Mouse (Mus musculus): ENCODE measurements at regions not wholly inside any gene's neighbourhood (a gene's known extent, or its start where the extent isn't known, plus 50 kb on each side); places are given as distances from the start of the nearest gene placed in this dataset.

DNA sequence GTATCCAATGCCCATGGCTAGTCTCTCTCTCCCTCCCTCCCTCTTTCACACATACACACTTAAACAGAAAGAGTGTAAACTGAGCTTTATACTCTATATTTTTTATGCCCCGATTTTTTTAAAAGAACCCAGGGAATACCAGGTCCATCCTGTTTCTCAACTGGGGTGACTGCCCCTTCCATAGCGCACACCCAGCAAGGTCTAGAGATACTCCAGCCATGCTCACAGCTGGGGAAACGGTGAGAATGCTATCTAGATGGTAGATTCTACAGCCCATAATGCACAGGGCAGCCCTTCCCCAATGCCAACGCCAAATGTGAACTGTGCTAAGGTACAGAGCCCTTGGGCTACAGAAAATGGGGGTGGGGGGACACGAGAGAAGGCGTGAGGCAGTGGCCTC is 51.2 kb upstream of the Tln2 start:
- DNase-seq, result no peak

- DNase-seq, result no peak
Measured at GRCm38 (mm10) chr9:67611676-67612075, 52.2 kb upstream of the Tln2 start.

DNA sequence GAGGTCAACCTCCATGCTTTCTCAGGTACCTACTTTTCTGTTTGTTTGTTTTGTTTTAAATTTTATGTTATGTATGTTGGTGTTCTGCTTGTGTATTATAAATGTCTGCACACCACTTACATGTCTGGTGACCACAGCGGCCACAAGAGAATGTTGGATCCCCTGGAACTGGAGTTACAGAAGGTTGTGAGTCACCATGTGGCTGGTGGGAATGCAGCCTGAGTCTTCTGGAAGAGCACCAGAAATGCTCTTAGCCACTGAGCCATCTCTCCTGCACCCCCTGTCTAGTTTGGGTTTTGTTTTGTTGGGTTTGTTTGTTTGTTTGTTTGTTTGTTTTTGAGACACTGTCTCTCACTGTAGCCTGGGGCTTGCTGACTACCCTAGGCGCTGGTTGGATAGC is 52.6 kb upstream of the Tln2 start:
- no peak for DNase-seq

DNA sequence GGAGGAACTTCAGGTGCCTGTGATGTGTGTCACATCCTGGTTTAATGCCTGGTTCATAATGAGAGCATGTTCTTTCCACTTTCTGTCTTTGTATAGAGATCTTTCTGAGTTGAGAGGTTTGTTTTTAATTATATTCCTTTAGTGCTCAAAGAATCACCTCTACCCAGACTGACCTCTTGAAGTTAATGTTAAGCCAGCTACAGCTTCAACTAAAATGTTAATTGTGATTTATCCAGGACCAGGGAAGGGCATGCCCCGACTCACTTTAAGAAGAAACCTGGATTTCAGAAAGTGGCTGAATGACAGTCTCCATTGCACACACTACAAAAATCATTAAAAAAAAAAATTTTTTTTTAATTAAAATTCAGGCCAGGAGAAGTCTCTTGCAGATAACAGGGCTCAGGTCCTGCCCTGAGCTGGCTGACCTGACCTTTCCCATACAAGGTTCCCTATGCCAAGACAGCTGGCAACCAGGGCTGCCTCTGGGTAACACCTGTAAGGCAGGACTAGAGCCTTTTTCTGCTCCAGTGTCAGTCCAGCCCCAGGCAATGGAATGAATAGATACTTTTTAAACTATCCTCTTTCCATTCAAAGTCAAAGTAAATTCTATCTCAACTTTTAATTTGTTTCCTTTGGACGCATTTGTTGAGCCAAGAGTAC is 54.7 kb upstream of the Tln2 start:
- no peak for DNase-seq

DNA sequence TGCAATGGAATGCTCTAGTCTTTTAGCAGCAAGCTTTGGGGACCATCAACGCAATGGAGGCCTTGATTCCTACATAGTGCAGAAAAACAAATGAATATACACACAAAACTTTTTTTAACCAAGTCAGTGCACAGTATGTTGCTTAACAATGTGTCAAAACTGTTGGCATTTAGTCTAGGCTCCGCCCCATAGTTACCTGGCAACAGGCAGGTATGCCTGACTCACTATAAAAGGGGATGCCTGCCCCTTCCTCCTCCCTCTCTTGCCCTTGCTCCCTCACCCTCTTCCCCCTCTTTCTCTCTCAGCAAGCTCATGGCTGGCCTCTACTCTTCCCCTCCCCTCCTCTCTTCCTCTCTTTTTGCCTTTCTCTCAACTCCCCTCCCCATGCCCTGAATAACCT is 56.7 kb upstream of the Tln2 start:
- DNase-seq, result no peak

- no peak for DNase-seq
Measured at GRCm38 (mm10) chr9:67617341-67618217, 58.1 kb upstream of the Tln2 start.

DNA sequence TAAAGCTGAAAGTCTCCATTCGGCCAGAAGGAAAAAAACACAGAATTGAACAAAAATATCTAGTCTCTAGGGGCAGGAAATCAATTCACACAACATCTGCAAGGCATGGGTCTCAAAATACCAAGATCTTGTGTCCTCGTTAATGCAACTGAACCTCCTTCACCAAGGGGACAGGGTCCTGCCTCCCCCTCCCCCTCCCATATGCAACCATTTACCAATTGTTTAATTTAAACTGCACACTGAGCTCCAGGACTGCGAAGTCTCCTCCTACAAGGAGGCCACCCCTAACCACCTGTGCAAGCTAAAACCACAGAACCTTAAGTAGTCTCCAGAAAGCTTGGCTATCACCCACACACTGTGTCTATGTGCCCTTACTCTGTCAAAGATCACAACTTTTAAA is 61.4 kb upstream of the Tln2 start:
- no peak for DNase-seq

GRCm38 (mm10) chr9:67627196-67627595 is 67.7 kb upstream of the Tln2 start:
- DNase-seq, result no peak

- DNase-seq, result no peak
Measured at GRCm38 (mm10) chr9:67629624-67630023, 70.1 kb upstream of the Tln2 start.

GRCm38 (mm10) chr9:67630173-67630572 is 70.7 kb upstream of the Tln2 start:
- no peak for DNase-seq

DNA sequence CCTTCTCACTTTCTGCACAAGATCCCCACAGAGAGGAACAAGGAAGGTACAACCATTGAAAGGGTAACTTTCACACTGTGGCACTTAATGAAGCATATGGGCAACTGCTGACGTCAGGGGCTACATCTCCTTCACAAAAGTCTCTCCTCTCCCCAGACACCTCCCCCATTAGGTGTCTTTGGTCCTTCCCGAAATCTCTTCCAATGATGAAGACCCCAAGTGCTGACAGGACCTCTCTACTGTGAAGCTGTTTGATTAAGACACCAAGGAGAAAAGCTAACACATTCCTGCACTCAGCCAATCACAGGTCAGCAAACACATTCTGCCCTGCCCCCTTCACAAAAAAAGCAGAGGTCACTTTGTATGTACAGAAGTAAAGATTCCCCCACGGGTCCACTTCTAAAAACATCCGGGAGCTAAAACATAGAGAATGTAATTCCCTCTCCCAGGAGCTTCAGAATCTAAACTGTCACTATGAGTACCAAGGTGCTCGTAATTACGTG is 72.3 kb upstream of the Tln2 start:
- DNase-seq, result no peak

- DNase-seq, result no peak
Measured at GRCm38 (mm10) chr9:67632521-67633025, 73.1 kb upstream of the Tln2 start.

GRCm38 (mm10) chr9:67633026-67633741 is 73.7 kb upstream of the Tln2 start:
- no peak for DNase-seq

DNA sequence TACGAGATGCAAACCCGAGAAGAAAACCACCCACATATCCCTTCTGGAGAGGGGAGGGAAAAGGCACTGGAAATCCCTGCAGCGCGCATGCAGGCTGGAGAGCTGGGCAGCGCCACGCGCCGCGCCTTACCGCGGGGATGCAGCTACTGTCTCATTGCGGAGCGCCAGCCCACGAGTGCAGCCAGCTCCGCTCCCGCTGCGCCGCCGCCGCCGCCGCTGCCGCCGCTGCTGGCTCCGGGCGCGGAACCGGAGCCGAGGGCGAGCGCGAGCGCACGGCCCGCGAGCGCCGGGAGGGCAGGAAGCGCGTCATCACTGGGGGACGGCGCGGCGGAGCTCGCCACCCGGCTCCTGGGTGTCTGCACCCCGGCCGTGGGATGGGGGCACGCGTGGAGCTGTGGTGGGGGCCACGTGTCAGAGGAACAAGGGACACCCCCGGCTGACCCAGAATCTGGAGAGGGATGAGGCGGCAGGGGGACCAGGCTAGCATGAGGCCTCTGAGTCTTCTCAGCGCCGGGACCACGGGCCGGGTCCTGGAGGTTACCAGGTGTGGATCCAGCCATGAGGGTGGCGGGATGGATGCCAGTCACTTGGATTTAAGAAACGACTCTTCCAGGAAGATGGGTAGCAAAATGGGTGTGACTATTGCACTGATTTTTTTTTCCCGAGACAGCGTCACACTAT is 74.4 kb upstream of the Tln2 start:
- DNase-seq, result peak; percentile 52

DNA sequence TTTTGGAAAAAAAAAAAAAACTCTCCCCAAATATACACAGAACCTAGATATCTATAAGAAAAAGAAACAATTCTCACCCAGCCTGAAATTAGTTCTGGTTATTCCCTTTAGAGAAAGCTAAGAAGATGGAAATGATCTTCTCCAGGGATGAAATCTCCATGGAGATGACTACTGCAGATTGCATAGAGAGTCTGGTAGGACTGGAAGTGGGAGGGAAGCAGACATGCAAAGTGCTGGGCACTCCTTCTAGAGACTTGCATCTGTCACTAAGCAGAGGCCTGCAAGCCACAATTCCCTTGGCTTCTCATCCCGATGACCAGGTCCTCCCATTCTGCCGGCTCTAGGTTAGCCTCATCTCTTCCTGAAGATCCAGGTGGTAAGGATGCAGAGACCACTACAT is 87.3 kb upstream of the Tln2 start:
- no peak for DNase-seq

- no peak for DNase-seq
Measured at GRCm38 (mm10) chr9:67664773-67665172, 94.5 kb upstream of the C2cd4b start.

DNA sequence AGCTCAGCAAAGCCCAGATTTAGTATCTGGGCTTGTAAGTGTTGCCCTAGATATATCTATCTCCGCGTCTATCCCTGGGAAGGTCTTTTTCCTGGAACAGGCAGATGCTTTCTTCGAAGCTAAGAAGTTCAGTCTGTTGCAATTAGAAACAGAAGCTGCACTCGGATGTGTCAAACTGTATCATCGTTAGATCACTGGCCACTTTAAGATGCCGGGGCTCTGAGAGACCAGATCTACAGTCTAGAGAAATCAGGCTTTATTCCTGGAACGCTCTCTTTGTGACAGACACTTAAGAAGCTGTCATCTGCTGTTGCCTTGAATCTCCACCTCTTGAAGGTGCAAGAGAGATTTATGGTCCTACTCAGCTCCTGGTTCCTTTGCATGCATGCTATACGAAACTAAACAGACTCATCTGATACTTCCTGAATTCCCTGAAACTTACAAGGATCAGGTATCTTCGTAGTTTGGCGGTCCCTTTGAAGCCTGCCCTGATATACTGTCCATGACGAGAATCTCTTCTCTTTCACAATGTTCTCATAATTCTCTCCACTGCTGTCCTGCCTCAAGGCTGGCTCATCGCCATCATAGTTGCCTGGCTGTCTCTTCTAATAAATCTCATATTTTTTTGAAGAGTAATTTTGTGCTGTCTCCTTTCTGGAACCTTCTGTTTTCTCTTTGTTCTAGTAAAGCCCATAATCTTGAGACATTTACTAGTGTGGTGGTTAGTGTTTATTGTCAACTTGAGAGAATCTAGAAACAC is 88.8 kb upstream of the C2cd4b start:
- no peak for DNase-seq

DNA sequence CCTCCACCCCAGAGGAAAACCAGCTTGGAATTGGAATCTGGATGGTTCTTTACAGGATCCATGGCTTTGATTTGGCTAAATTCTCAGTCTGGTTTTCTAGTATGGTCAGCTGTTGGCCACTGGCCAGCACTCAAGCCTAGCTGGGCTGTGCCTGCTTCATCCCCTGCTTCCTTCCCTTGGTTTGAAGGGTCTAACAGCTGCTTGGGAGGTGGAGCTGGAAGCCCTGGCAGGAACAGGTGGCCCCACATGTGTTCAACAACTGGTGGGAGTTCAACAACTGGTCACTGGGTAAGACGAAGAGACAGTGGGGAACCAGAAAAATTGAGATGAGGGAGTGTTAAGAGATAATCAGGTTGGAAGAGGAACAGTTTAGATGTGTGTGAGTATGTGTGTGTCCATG is 82.3 kb upstream of the C2cd4b start:
- DNase-seq, result no peak

GRCm38 (mm10) chr9:67683367-67683766 is 75.9 kb upstream of the C2cd4b start:
- peak; percentile 71 for DNase-seq

DNA sequence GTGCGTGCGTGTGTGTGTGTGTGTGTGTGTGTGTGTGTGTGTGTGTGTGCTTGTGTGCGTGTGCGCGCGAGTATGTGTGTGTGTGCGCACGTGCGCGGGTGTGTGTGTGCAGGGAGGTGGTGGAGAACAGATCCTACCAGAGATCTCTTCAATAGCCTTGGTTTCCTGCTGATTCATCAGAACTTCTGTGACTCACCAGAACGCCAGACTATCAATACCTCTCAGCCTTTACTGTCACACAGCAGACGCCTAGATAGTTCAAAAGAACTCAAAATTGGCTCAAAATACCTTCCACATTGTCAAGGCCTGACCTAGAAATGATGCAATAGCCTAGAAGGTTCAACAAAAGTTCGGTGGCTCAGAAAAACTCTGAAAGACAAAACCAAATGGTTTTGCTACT is 66.8 kb upstream of the C2cd4b start:
- no peak for DNase-seq

- DNase-seq, result peak; percentile 21
Measured at GRCm38 (mm10) chr9:67693716-67694115, 65.5 kb upstream of the C2cd4b start.

- DNase-seq, result no peak
Measured at GRCm38 (mm10) chr9:67698796-67699195, 60.4 kb upstream of the C2cd4b start.
